Mouse (Mus musculus) heart, embryonic 11.5 days (tissue): ENCODE data around the gene Prmt2. TPM values are rescaled to one million over a fixed set of nuclear protein-coding genes. Genes with fewer than 3 reads are reported as not detected.

ENCODE experiments used
- ATAC-seq: fragments of 200-750 bp; cut with Nextera tagmentation; replicated peaks from 2 replicates; pipeline ENCODE4 v1.8.0; 2017; ENCODE audit warnings: moderate library complexity; ENCODE audit not compliant: insufficient number of reproducible peaks, low FRiP score, low TSS enrichment
- H3K27ac ChIP-seq: fragments of 300-500 bp; sonication (generic); 2 replicates; pipeline ENCODE4 v1.5.1; 2014; ENCODE audit warnings: mild to moderate bottlenecking, low read depth, low read length
- H3K27me3 ChIP-seq: fragments of 300-500 bp; sonication (generic); 2 replicates; pipeline ENCODE4 v1.6.1; 2014; ENCODE audit warnings: mild to moderate bottlenecking, low read length, mixed read lengths; ENCODE audit not compliant: control insufficient read depth, insufficient read depth
- H3K36me3 ChIP-seq: fragments of 300-500 bp; sonication (generic); 2 replicates; pipeline ENCODE4 v1.6.1; 2014; ENCODE audit warnings: mild to moderate bottlenecking, low read length, moderate library complexity, mixed read lengths; ENCODE audit not compliant: control insufficient read depth, insufficient read depth
- H3K4me1 ChIP-seq: fragments of 300-500 bp; sonication (generic); 2 replicates; pipeline ENCODE4 v1.6.1; 2014; ENCODE audit warnings: low read length; ENCODE audit not compliant: control insufficient read depth, insufficient read depth
- H3K4me2 ChIP-seq: fragments of 300-500 bp; sonication (generic); 2 replicates; pipeline ENCODE4 v1.6.1; 2014; ENCODE audit warnings: mild to moderate bottlenecking, moderate library complexity
- H3K4me3 ChIP-seq: fragments of 300-500 bp; sonication (generic); 2 replicates; pipeline ENCODE4 v1.5.1; 2014; ENCODE audit warnings: low read depth, low read length
- H3K9ac ChIP-seq: fragments of 300-500 bp; sonication (generic); 2 replicates; pipeline ENCODE4 v1.6.1; 2014; ENCODE audit warnings: mild to moderate bottlenecking, low read depth, low read length, moderate library complexity
- H3K9me3 ChIP-seq: fragments of 300-500 bp; sonication (generic); replicated peaks from 2 replicates; pipeline ENCODE4 v1.6.1; 2016; ENCODE audit warnings: low read length; ENCODE audit not compliant: control insufficient read depth
- WGBS: fragments of 180-500 bp; shearing (Covaris S2); extraction: QIAGEN DNeasy Blood & Tissue Kit; methylation state at CpG from one replicate; pipeline ENCODE4 v1.1.7; 2014; ENCODE audit not compliant: insufficient replicate concordance; 5-methylcytosine and 5-hydroxymethylcytosine counted together
- microRNA counts: library from miRNA; unstranded; fragments of <30 nt; microRNA quantifications from one replicate; lab custom pipeline; 2015
- microRNA-seq: library from miRNA; unstranded; fragments of <30 nt; microRNA quantifications from one replicate; pipeline ENCODE4, GENCODE M21; 2016; ENCODE audit warnings: borderline number of aligned reads
- polyA plus RNA-seq: library from polyadenylated mRNA; unstranded; fragments of >200 nt; fragmentation: Nextera tagmentation; extraction: Ambion mirVana; gene quantifications from 2 replicates; pipeline ENCODE4 v1.2.1, GENCODE M21; 2014

The Prmt2 gene
- polyA plus RNA-seq, 1 experiment from 2014 or later, result 62.6 TPM

DNA sequence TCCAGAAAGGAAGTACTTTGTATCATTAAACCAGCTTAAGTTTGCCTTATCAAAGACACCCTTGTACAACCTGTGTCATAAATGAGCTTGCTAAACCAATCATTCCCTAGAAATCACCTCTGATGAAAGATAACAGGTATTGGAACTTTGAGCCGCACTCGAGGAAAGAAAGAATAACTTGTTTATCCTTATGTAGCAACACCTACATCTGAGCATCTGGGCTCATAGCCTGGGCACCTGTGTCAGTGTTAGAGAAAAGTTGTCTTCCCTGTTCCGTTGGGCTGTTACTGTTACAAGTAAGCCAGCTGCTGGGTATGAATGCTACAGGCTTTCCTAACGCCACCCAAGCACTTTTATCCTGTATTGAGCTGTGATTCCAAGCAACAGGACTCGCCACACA, 80.1 kb downstream of the Prmt2 start:
- H3K4me3 ChIP-seq, result no peak overlapping the region
- no peaks in the 10 kb centered on the region for H3K9me3 ChIP-seq
- H3K36me3 ChIP-seq, result no peaks in the 10 kb centered on the region
- no peaks in the 10 kb centered on the region for H3K27me3 ChIP-seq
- H3K4me2 ChIP-seq, result no peak overlapping the region
- WGBS, result 71% methylated on average over 5 of the region's 5 CpGs
- no peak for ATAC-seq
- H3K27ac ChIP-seq, result no peak overlapping the region
- no peaks in the 10 kb centered on the region for H3K4me1 ChIP-seq
- H3K9ac ChIP-seq, result no peak overlapping the region

MicroRNA genes within 50 kb of the gene (microRNA counts, 519-probe panel; counts per million panel counts)
- microRNA mmu-miR-678 (lab: Ali Mortazavi, UCI), result 32.2 counts per million

Small RNA genes lying within 50 kb of the gene (microRNA-seq; reads per million reads assigned to microRNA genes)
- gene Mir678, result not detected

Other genes starting within 250 kb of the Prmt2 start
- 22.0 and 23.6 TPM in 2 replicates for gene Zfp280b, start 205.2 kb downstream of the Prmt2 start, polyA plus RNA-seq
- not detected in 2 replicates for gene Slc5a4b, start 126.9 kb downstream of the Prmt2 start, polyA plus RNA-seq
- not detected in 2 replicates for gene Slc5a4a, start 90.4 kb downstream of the Prmt2 start, polyA plus RNA-seq
- gene S100b, start 16.0 kb upstream of the Prmt2 start, polyA plus RNA-seq, result 0.39 and 0.44 TPM in 2 replicates
- gene Dip2a, start 107.4 kb upstream of the Prmt2 start, polyA plus RNA-seq, result 5.6 and 5.7 TPM in 2 replicates
- gene AC141477.1, start 202.6 kb upstream of the Prmt2 start, polyA plus RNA-seq, result not detected in 2 replicates
- 11.8 and 12.5 TPM in 2 replicates for gene Pcnt, start 204.9 kb upstream of the Prmt2 start, polyA plus RNA-seq
- not detected in 2 replicates for gene 2610028H24Rik, start 211.2 kb upstream of the Prmt2 start, polyA plus RNA-seq
- 34.2 and 51.2 TPM in 2 replicates for gene Mcm3ap, start 231.1 kb upstream of the Prmt2 start, polyA plus RNA-seq
- 4.6 and 5.2 TPM in 2 replicates for gene Ybey, start 231.2 kb upstream of the Prmt2 start, polyA plus RNA-seq